Mouse (Mus musculus) forebrain, embryonic 15.5 days (tissue): ENCODE data around the gene Snph. TPM values are rescaled to one million over a fixed set of nuclear protein-coding genes. Genes with fewer than 3 reads are reported as not detected.

Source experiments
- ATAC-seq: fragments of 200-750 bp; cut with Nextera tagmentation; replicated peaks from 2 replicates; pipeline ENCODE4 v1.8.0; 2017; ENCODE audit warnings: mild to moderate bottlenecking, moderate TSS enrichment, moderate library complexity
- H3K27ac ChIP-seq: fragments of 300-500 bp; sonication (generic); replicated peaks from 2 replicates; pipeline ENCODE4 v1.5.1; 2015; ENCODE audit warnings: mild to moderate bottlenecking, inconsistent platforms
- H3K27me3 ChIP-seq: fragments of 300-500 bp; sonication (generic); 2 replicates; pipeline ENCODE4 v1.6.1; 2015; ENCODE audit warnings: inconsistent platforms
- H3K36me3 ChIP-seq: fragments of 300-500 bp; sonication (generic); 2 replicates; pipeline ENCODE4 v1.6.1; 2015; ENCODE audit warnings: mild to moderate bottlenecking, inconsistent platforms
- H3K4me1 ChIP-seq: fragments of 300-500 bp; sonication (generic); 2 replicates; pipeline ENCODE4 v1.6.1; 2015; ENCODE audit warnings: inconsistent platforms
- H3K4me2 ChIP-seq: fragments of 300-500 bp; sonication (generic); replicated peaks from 2 replicates; pipeline ENCODE4 v1.6.1; 2015; ENCODE audit warnings: mild to moderate bottlenecking, inconsistent platforms
- H3K4me3 ChIP-seq: fragments of 300-500 bp; sonication (generic); 2 replicates; pipeline ENCODE4 v1.5.1; 2015; ENCODE audit warnings: mild to moderate bottlenecking, inconsistent platforms
- H3K9ac ChIP-seq: fragments of 300-500 bp; sonication (generic); replicated peaks from 2 replicates; pipeline ENCODE4 v1.6.1; 2015; ENCODE audit warnings: mild to moderate bottlenecking, inconsistent platforms
- H3K9me3 ChIP-seq: fragments of 300-500 bp; sonication (generic); 2 replicates; pipeline ENCODE4 v1.6.1; 2016; ENCODE audit warnings: inconsistent platforms
- WGBS: fragments of 180-500 bp; shearing (Covaris S2); methylation state at CpG from one replicate; pipeline ENCODE4 v1.1.7; 2015; ENCODE audit warnings: mixed read lengths; 5-methylcytosine and 5-hydroxymethylcytosine counted together
- polyA plus RNA-seq: library from polyadenylated mRNA; unstranded; fragments of >200 nt; fragmentation: Nextera tagmentation; extraction: Ambion mirVana; gene quantifications from 2 replicates; pipeline ENCODE4 v1.2.1, GENCODE M21; 2015

Snph gene
- polyA plus RNA-seq, 1 experiment from 2014 or later, result 10.0 TPM

- no peak for ATAC-seq
- Histone ChIP-seq H3K4me1 (no peaks in the 10 kb centered on the region), H3K36me3 (no peaks in the 10 kb centered on the region)
Observed at GRCm38 (mm10) chr2:151586807-151587206, 45.6 kb downstream of the Snph start.

GRCm38 (mm10) chr2:151585934-151586333 is 46.5 kb downstream of the Snph start:
- no peaks in the 10 kb centered on the region for H3K36me3 ChIP-seq
- no peak overlapping the region for H3K4me2 ChIP-seq
- H3K27ac ChIP-seq, result no peak overlapping the region
- no peak overlapping the region for H3K9ac ChIP-seq
- ATAC-seq, result no peak
- H3K9me3 ChIP-seq, result no peaks in the 10 kb centered on the region
- no peaks in the 10 kb centered on the region for H3K27me3 ChIP-seq
- no peaks in the 10 kb centered on the region for H3K4me1 ChIP-seq
- WGBS, result 58% methylated on average over 3 of the region's 3 CpGs
- no peak overlapping the region for H3K4me3 ChIP-seq

More at GRCm38 (mm10) chr2:151586807-151587206, 45.6 kb downstream of the Snph start:
- Histone ChIP-seq H3K4me3 (no peak overlapping the region), H3K27ac (no peak overlapping the region), H3K9me3 (no peaks in the 10 kb centered on the region), H3K27me3 (no peaks in the 10 kb centered on the region), H3K4me2 (no peak overlapping the region), H3K9ac (no peak overlapping the region)
- 88% methylated on average over 1 of the region's 1 CpGs for WGBS

GRCm38 (mm10) chr2:151580945-151581344 is 51.4 kb downstream of the Snph start:
- no peak overlapping the region for H3K4me3 ChIP-seq
- H3K4me2 ChIP-seq, result no peak overlapping the region
- H3K9me3 ChIP-seq, result no peaks in the 10 kb centered on the region
- no peak overlapping the region for H3K9ac ChIP-seq
- WGBS, result 6% methylated on average over 1 of the region's 1 CpGs
- ATAC-seq, result no peak
- H3K4me1 ChIP-seq, result peaks cover 7% of the 10 kb centered on the region
- no peaks in the 10 kb centered on the region for H3K27me3 ChIP-seq
- no peak overlapping the region for H3K27ac ChIP-seq
- H3K36me3 ChIP-seq, result no peaks in the 10 kb centered on the region

DNA sequence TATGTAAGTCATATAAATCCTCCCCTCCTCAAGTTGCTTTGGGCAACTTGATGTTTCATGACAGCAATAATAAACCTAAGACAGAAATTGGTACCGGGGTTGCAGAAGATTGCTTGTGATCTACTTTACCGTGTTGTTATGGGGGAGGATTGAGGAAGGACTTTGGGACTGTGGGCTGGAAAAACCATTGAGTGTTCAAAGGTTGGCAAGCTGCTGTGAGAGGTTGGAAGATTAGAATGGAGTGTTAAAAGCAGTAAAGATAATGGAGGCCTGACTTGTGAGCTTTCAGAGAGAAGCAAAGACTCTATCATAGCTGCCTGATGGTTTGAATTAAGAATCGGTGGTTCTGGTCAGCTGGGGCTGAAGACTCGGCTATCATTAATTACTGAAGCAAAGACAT is 53.2 kb downstream of the Snph start:
- H3K4me1 ChIP-seq, result peaks cover 14% of the 10 kb centered on the region
- no peak overlapping the region for H3K4me2 ChIP-seq
- no peak for ATAC-seq
- H3K27me3 ChIP-seq, result no peaks in the 10 kb centered on the region
- H3K9me3 ChIP-seq, result no peaks in the 10 kb centered on the region
- H3K9ac ChIP-seq, result no peak overlapping the region
- H3K27ac ChIP-seq, result no peak overlapping the region
- WGBS, result 80% methylated on average over 4 of the region's 4 CpGs
- no peaks in the 10 kb centered on the region for H3K36me3 ChIP-seq
- H3K4me3 ChIP-seq, result no peak overlapping the region

GRCm38 (mm10) chr2:151575699-151576389 is 56.5 kb downstream of the Snph start:
- peaks cover 14% of the 10 kb centered on the region for H3K4me1 ChIP-seq
- no peaks in the 10 kb centered on the region for H3K9me3 ChIP-seq
- 1% methylated on average over 38 of the region's 38 CpGs for WGBS
- no peaks in the 10 kb centered on the region for H3K27me3 ChIP-seq
- H3K36me3 ChIP-seq, result no peaks in the 10 kb centered on the region
- peak; percentile 98 for ATAC-seq
- H3K27ac ChIP-seq, result peak overlapping the region; percentile 92
- H3K4me3 ChIP-seq, result peak overlapping the region; percentile 50
- peak overlapping the region; percentile 88 for H3K4me2 ChIP-seq
- peak overlapping the region; percentile 72 for H3K9ac ChIP-seq

DNA sequence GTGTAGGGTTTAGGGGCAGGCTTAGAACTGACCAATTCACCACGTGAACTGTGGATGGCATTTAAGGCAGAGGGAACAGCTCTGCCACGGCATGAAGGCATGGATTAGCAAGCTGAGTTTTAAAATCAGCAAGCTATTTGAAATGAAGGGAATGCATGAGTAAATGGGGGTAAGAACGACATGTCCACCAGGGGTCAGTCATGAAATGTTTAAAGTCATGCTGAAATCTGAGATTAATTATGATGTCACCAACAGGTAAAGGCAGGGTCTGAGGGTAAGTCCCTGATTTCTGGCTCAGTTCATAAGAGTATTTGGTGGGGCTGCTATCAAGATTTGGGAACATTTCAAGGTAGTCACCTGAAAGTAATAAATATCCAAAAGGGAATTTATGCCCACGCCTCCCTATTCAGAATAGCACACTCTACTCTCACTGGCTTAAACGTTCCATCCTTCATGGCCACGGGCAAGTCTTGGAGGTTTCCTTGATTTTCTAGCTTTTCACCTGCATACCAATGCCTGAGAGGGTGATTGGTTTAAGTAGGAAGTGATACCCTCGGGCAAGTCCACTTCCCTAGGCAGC is 57.2 kb downstream of the Snph start:
- no peaks in the 10 kb centered on the region for H3K9me3 ChIP-seq
- WGBS, result 20% methylated on average over 7 of the region's 7 CpGs
- no peaks in the 10 kb centered on the region for H3K27me3 ChIP-seq
- peak overlapping the region; percentile 50 for H3K4me3 ChIP-seq
- peaks cover 14% of the 10 kb centered on the region for H3K4me1 ChIP-seq
- ATAC-seq, result no peak
- peak overlapping the region; percentile 88 for H3K4me2 ChIP-seq
- H3K36me3 ChIP-seq, result no peaks in the 10 kb centered on the region
- H3K9ac ChIP-seq, result peak overlapping the region; percentile 72
- H3K27ac ChIP-seq, result peak overlapping the region; percentile 92

DNA sequence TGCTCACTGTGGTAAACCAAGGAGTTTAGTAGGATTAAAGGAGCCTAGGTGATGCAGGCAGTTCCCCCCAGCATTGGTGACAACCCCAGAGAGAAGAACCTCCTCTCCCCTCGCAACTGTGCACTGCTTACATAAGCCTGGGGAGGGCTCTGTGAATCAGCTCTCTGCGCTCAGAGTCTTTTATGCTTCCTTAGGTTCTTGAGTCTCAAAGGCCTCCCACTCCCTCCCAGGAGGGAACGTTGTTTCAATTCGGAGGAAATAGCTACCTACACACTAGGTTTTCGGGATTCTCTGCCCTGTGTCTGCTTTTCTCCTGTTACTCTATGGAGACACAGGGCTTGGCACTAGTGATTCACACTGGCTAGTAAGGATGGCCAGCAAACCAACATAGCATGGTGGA is 57.8 kb downstream of the Snph start:
- 64% methylated on average over 5 of the region's 5 CpGs for WGBS

GRCm38 (mm10) chr2:151573667-151574066 is 58.7 kb downstream of the Snph start:
- ATAC-seq, result no peak
- H3K4me3 ChIP-seq, result no peak overlapping the region

More for the DNA sequence above, 57.8 kb downstream of the Snph start:
- no peaks in the 10 kb centered on the region for H3K9me3 ChIP-seq
- no peaks in the 10 kb centered on the region for H3K27me3 ChIP-seq
- no peak overlapping the region for H3K9ac ChIP-seq
- H3K4me3 ChIP-seq, result no peak overlapping the region
- no peak overlapping the region for H3K27ac ChIP-seq
- no peak overlapping the region for H3K4me2 ChIP-seq
- ATAC-seq, result no peak
- peaks cover 14% of the 10 kb centered on the region for H3K4me1 ChIP-seq
- no peaks in the 10 kb centered on the region for H3K36me3 ChIP-seq

GRCm38 (mm10) chr2:151571873-151572700 is 60.3 kb downstream of the Snph start, which contains the start of gene Sdcbp2:
Gene Sdcbp2, plus strand, starts transcription at chr2:151572622.
- H3K9me3 ChIP-seq, result no peaks in the 10 kb centered on the region
- ATAC-seq, result no peak
- no peak within 1 kb of the TSS for H3K4me2 ChIP-seq
- peaks cover 14% of the 10 kb centered on the region for H3K4me1 ChIP-seq
- no peaks in the 10 kb centered on the region for H3K27me3 ChIP-seq
- no peaks in the 10 kb centered on the region for H3K36me3 ChIP-seq
- H3K4me3 ChIP-seq, result no peak within 1 kb of the TSS
- WGBS, result 76% methylated on average over 17 of the region's 17 CpGs
- H3K9ac ChIP-seq, result no peak within 1 kb of the TSS
- H3K27ac ChIP-seq, result no peak within 1 kb of the TSS

More at GRCm38 (mm10) chr2:151573667-151574066, 58.7 kb downstream of the Snph start:
- Histone ChIP-seq H3K4me1 (peaks cover 14% of the 10 kb centered on the region), H3K36me3 (no peaks in the 10 kb centered on the region), H3K9me3 (no peaks in the 10 kb centered on the region), H3K9ac (no peak overlapping the region), H3K27me3 (no peaks in the 10 kb centered on the region), H3K4me2 (no peak overlapping the region), H3K27ac (no peak overlapping the region)
- 74% methylated on average over 3 of the region's 3 CpGs for WGBS

GRCm38 (mm10) chr2:151569452-151569851 is 62.9 kb downstream of the Snph start:
- ATAC-seq, result no peak

GRCm38 (mm10) chr2:151566856-151567255 is 65.5 kb downstream of the Snph start:
- Histone ChIP-seq H3K27me3 (no peaks in the 10 kb centered on the region), H3K9ac (no peak overlapping the region), H3K27ac (no peak overlapping the region), H3K36me3 (peaks cover 17% of the 10 kb centered on the region), H3K4me3 (no peak overlapping the region), H3K9me3 (no peaks in the 10 kb centered on the region), H3K4me2 (no peak overlapping the region), H3K4me1 (no peaks in the 10 kb centered on the region)
- WGBS, result 89% methylated on average over 6 of the region's 6 CpGs
- no peak for ATAC-seq

More at GRCm38 (mm10) chr2:151569452-151569851, 62.9 kb downstream of the Snph start:
- no peaks in the 10 kb centered on the region for H3K9me3 ChIP-seq
- H3K27me3 ChIP-seq, result no peaks in the 10 kb centered on the region
- no peak overlapping the region for H3K4me2 ChIP-seq
- no peak overlapping the region for H3K27ac ChIP-seq
- H3K4me1 ChIP-seq, result no peaks in the 10 kb centered on the region
- no peak overlapping the region for H3K9ac ChIP-seq
- H3K36me3 ChIP-seq, result peaks cover 4% of the 10 kb centered on the region; the same call in 1 of the 2 replicates
- no peak overlapping the region for H3K4me3 ChIP-seq
- 80% methylated on average over 2 of the region's 2 CpGs for WGBS

DNA sequence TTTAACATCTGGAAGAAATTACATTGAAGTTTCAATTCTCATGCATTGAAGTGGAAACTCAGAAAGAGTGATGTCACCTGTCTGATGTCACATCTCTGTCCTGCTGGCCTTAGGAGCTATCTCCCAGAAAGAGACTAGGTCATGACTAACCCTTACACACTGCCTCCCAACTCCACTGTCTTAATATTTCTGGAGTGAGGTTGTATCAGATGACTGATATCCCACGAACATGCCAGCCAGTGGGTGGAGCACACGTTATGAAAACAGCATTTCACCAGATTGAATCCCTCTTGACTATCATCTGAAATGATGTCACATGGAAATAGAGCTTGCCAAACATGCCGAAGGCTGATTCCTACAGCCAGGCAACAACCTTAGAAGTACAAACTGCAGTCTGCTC is 67.4 kb downstream of the Snph start:
- peaks cover 34% of the 10 kb centered on the region for H3K36me3 ChIP-seq
- ATAC-seq, result no peak

More for the DNA sequence above, 67.4 kb downstream of the Snph start:
- Histone ChIP-seq H3K4me3 (no peak overlapping the region), H3K4me1 (no peaks in the 10 kb centered on the region), H3K9ac (no peak overlapping the region), H3K27ac (no peak overlapping the region), H3K4me2 (no peak overlapping the region), H3K9me3 (no peaks in the 10 kb centered on the region), H3K27me3 (no peaks in the 10 kb centered on the region)
- WGBS, result 77% methylated on average over 3 of the region's 3 CpGs
